13 mouse cellular contexts compared by ENCODE assay signal in the genomic region with DNA sequence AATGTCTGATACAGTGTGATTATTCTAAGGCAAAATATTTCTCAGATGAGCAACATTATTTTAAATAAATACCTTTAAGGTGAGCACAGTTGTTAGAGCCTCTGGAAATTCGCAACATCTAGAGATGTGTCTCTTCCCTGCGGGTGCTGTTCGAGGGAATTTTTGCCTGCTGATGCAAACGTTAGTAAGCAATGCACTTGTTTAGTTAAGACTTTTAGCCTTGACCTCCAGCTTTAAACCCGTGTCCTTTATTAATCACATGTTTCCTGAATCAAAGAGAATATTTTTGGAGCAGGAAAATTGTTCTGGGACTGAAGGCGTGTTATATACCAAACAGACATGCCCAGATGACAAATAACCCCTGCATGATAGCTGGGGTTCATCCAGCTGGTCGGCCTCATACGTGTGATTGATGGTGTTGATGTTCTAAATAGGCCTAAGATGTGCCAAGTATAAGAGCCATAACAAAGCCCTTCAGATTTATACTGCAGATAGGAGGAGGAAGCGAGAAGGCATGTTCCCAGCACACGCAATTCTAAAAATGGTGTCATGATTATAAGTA.
A peak's percentile ranks its signal among the peaks of the same experiment; 100 is the strongest.
DNase-seq lines count a peak whose midpoint lies in the region; ATAC-seq lines count a peak whose summit lies in the region.
"Had no signal": no experiment of that assay in that cellular context is flagged by ENCODE, and none has a peak within 500 bp of the region (broad histone marks: within the 10 kb centered on the region; RNA-seq: fewer than 3 reads in every experiment).

No protein-coding gene starts in this region.

- no peak overlapping the region for H3K9ac ChIP-seq in heart, embryonic 14.5 days (ENCODE audit: low read length)
- H3K9ac ChIP-seq: stomach, embryonic 15.5 days had no signal

- no peaks in the 10 kb centered on the region for H3K36me3 ChIP-seq in heart, embryonic 14.5 days (ENCODE audit: control insufficient read depth, insufficient read depth, low read length)
- H3K36me3 ChIP-seq: stomach, embryonic 15.5 days had no signal

- no peak for DNase-seq in heart, postnatal 25 days (ENCODE audit: low spot score)
- peak; percentile 28 to 29 for DNase-seq in adrenal gland, postnatal 36 days
- peak; percentile 35 for DNase-seq in kidney, adult 9 months
- DNase-seq in lung, postnatal 36 days, result peak; percentile 31
- no peak for DNase-seq in frontal cortex, adult 2 months (ENCODE audit: extremely low spot score in 1 of 2, low spot score in 1 of 2)
- DNase-seq in spleen, postnatal 36 days (ENCODE audit: low spot score in 2 of 2), result no peak
- no peak for DNase-seq in cerebellum, adult 11 months
- DNase-seq: cerebellum, adult 18-20 months; gastrocnemius, postnatal 25 days had no signal

- H3K9me3 ChIP-seq in heart, embryonic 14.5 days (ENCODE audit: control insufficient read depth, low read length), result no peaks in the 10 kb centered on the region
- H3K9me3 ChIP-seq: stomach, embryonic 15.5 days had no signal

- ATAC-seq in heart, embryonic 14.5 days (ENCODE audit: insufficient number of reproducible peaks, insufficient read depth, low FRiP score, low read depth), result peak; percentile 66; the same call in 1 of the 2 replicates
- ATAC-seq: activated CD4-positive, CD25-positive, alpha-beta regulatory T cell, adult 4 months had no signal

- no peak overlapping the region for H3K4me3 ChIP-seq in heart, embryonic 14.5 days (ENCODE audit: control insufficient read depth in 1 of 2, insufficient read depth in 1 of 2, low read depth in 1 of 2, low read length in 2 of 2)
- H3K4me3 ChIP-seq: erythroblast, embryonic 14.5 days; stomach, embryonic 15.5 days had no signal

- intact Hi-C loops in heart, postnatal 25 days (cut with DNase I), result no loop called here

- peak overlapping the region; percentile 28 for H3K4me2 ChIP-seq in heart, embryonic 14.5 days (ENCODE audit: low read length)
- H3K4me2 ChIP-seq: stomach, embryonic 15.5 days had no signal

- 31% methylated on average over 10 of the region's 10 CpGs for WGBS in heart, embryonic 14.5 days

- H3K4me1 ChIP-seq in heart, embryonic 14.5 days (ENCODE audit: control insufficient read depth in 2 of 2, insufficient read depth in 2 of 2, low read length in 2 of 2), result peaks cover 5 to 12% of the 10 kb centered on the region in 2 experiments; a peak in 3 of 4 replicates
- H3K4me1 ChIP-seq: stomach, embryonic 15.5 days had no signal

- no peaks in the 10 kb centered on the region for H3K27me3 ChIP-seq in heart, embryonic 14.5 days (ENCODE audit: control insufficient read depth, insufficient read depth, low read length)
- H3K27me3 ChIP-seq: stomach, embryonic 15.5 days had no signal

- no peak overlapping the region; a peak in 1 of 4 replicates for H3K27ac ChIP-seq in heart, embryonic 14.5 days (replicated peaks in 1 of 2; ENCODE audit: control insufficient read depth in 1 of 2, insufficient read depth in 1 of 2, low read depth in 2 of 2, low read length in 2 of 2)
- H3K27ac ChIP-seq: stomach, embryonic 15.5 days had no signal

Comparison
In these comparisons a context has a peak if more than half of its experiments do, and no peak if none do; other contexts are left out.
1. DNase-seq: peak in adrenal gland, postnatal 36 days (2 of 2), kidney, adult 9 months (single experiment) and lung, postnatal 36 days (single experiment); none in heart, postnatal 25 days (single experiment), frontal cortex, adult 2 months (0 of 2), spleen, postnatal 36 days (0 of 2) and cerebellum, adult 11 months (single experiment).